Mouse (Mus musculus) neutrophil, adult 5-6 weeks (primary cell): ENCODE results near the gene Tmem247. TPM values are rescaled to one million over a fixed set of nuclear protein-coding genes. Genes with fewer than 3 reads are reported as not detected.

Experiments used
- ATAC-seq: fragments of 151-379, 151-347 bp; 2 replicates; pipeline ENCODE4 v1.8.0; 2017; ENCODE audit warnings: mild to moderate bottlenecking, moderate TSS enrichment; ENCODE audit not compliant: insufficient number of reproducible peaks, poor library complexity, low FRiP score, severe bottlenecking; ENCODE audit errors: extremely low read depth
- total RNA-seq: library from RNA; stranded (forward); fragments of 200-1000 nt; gene quantifications from 2 replicates; pipeline ENCODE4 v1.2.3, GENCODE M21; 2017

The Tmem247 gene
- total RNA-seq, 1 experiment from 2014 or later, result not detected

DNA sequence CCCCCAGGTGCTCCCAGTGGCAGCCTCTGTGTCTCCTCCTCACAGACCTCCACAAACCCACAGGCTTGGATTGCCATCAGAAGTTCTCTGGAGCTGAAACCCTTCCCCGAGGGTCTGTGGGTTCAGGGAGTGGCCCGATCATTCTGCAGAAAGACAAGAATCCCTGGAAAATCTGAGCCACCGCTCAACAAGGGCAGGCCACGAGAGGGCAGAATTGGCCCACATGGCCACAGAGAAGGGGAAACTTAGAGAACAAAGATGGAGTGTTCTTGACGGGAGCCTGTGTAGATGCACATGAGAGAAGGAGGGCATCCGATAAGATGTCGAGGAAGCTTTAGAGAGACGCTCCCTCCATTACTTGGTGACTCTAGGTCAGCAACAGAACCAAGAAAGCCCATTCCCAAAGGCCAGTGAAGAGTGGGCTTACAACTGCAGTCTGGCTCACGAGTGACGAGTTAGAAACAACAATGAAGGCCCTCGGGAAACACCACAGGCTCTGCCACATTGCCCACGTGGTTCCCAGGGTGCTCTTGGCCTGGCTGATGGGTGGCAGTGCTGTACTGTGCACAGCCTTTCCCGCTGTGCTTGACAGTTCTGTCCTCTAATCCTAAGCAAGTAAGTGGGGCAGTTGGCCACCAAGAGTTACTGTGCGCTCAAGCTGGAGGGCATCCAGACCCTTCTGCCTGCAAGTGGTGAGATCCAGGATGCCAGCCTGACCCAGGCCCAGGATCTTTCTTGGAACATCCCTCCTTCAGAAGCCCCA lies 7.2 kb upstream of the Tmem247 start:
- ATAC-seq, result no peak

GRCm38 (mm10) chr17:86911261-86911660 lies 5.9 kb upstream of the Tmem247 start:
- no peak for ATAC-seq

DNA sequence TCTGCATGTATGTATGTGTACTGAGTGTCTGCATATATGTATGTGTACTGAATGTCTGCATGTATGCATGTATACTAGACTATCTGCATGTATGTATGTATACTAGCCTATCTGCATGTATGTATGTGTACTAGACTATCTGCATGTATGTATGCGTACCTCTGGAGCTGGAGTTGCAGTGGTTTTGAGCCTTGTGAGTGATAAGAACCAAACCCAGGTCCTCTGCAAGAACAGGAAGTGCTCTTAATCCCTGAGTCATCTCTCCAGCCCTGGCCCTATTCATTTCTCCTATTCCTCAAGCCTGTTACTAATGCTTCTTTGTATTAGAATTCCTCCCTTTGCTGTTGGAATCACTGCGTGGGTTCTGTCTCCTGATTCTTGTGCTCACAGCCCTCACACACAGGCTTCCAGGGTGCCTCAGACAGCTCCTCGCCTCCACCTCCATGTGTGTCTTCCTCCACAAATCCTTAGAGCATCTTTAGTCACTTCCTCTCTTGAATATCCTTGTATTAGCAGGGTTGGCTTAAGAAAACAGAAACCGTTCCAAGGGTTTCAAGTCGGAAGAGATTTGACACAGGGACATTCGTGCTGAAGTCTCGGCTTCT lies 4.0 kb upstream of the Tmem247 start:
- no peak for ATAC-seq

DNA sequence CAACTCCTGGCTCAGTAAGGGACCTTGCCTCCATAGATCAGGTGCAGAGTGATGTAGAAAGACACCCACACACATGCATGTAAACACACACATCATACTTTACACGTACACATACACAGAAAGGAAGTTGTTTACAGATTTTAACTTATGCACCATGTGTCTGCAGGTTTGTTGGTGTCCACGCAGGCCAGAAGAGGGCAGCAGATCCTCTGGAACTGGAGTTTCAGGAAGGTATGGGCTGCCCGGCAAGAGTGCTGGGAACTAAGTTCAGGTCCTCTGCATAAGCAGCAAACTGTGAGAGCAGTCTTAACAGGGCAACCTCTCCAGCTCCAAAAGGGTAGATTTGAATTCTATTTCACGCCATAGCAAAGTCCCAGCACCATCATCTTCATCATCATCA lies 1.6 kb upstream of the Tmem247 start:
- no peak for ATAC-seq

- peak; percentile 42; the same call in 1 of the 2 replicates for ATAC-seq
Observed at GRCm38 (mm10) chr17:86918786-86919185, 1.6 kb downstream of the Tmem247 start.

DNA sequence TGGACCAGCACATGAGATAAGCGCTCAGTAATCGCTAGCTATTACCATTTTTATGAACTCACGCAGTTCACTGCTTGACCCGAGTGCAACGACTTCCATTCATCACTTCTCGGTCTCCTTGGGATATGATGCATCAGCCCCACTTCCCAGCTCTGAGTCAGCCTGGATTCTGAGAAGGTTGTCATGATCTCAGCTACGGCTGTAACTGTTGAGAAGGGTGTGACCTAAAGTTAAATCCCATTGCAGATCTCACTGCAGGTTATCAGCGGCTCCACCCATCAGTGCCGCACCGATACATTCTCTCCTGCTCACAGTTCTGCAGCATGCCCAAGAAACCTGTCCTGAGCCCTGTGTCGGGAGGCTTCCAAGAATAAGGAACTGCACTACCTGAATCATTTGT lies 2.6 kb downstream of the Tmem247 start:
- ATAC-seq, result no peak

GRCm38 (mm10) chr17:86924679-86925078 lies 7.5 kb downstream of the Tmem247 start:
- ATAC-seq, result no peak

- no peak for ATAC-seq
Observed at GRCm38 (mm10) chr17:86926836-86927235, 9.7 kb downstream of the Tmem247 start.

- no peak for ATAC-seq
Observed at GRCm38 (mm10) chr17:86929355-86929754, 12.2 kb downstream of the Tmem247 start.

GRCm38 (mm10) chr17:86929981-86930380 lies 12.8 kb downstream of the Tmem247 start:
- ATAC-seq, result no peak

- ATAC-seq, result no peak
Observed at GRCm38 (mm10) chr17:86932896-86933295, 15.7 kb downstream of the Tmem247 start.

- no peak for ATAC-seq
Observed at GRCm38 (mm10) chr17:86937064-86937463, 19.9 kb downstream of the Tmem247 start.

GRCm38 (mm10) chr17:86937497-86938155 lies 20.5 kb downstream of the Tmem247 start:
- ATAC-seq, result peak; percentile 58

GRCm38 (mm10) chr17:86938683-86939082 lies 21.5 kb downstream of the Tmem247 start:
- no peak for ATAC-seq

DNA sequence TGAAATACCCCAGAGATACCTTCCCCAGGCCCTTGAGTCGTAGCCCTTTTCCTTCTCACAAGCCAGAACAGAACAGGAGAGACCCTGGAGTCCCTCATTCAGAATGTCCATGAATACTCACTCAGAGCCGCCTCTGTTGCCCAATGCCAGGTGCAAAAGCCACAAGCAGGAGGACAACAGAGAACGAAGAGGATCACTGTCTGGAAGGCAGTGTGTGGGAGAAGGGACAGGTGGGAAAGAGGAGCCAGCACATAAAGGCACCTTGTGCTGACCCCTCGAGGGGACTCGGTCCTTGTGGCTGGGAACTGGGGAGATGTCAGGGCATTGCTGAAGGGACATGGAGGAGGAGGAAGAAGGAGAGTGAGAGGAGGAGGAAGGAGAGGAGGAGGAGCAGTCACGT lies 25.0 kb downstream of the Tmem247 start:
- ATAC-seq, result no peak

DNA sequence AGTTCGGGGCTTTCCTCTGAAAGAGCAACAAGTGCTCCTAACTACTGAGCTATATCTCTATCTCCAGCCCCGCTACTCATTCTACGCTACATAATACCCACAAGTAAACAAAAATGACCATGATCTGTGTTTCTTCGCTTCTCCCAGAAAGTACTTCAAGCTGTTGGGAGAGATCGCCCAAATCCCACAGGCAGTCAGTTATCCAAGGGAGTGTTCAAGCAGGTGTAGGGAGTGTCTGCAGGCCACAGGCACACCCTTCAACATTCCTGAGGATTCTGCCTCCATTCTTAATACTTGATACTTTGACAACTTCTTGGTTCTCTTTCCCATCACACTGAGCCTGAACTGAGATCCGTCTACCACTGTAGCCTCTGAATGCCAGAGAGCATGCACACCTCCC lies 26.0 kb downstream of the Tmem247 start:
- ATAC-seq, result no peak

GRCm38 (mm10) chr17:86946078-86946477 lies 28.9 kb downstream of the Tmem247 start:
- ATAC-seq, result no peak

DNA sequence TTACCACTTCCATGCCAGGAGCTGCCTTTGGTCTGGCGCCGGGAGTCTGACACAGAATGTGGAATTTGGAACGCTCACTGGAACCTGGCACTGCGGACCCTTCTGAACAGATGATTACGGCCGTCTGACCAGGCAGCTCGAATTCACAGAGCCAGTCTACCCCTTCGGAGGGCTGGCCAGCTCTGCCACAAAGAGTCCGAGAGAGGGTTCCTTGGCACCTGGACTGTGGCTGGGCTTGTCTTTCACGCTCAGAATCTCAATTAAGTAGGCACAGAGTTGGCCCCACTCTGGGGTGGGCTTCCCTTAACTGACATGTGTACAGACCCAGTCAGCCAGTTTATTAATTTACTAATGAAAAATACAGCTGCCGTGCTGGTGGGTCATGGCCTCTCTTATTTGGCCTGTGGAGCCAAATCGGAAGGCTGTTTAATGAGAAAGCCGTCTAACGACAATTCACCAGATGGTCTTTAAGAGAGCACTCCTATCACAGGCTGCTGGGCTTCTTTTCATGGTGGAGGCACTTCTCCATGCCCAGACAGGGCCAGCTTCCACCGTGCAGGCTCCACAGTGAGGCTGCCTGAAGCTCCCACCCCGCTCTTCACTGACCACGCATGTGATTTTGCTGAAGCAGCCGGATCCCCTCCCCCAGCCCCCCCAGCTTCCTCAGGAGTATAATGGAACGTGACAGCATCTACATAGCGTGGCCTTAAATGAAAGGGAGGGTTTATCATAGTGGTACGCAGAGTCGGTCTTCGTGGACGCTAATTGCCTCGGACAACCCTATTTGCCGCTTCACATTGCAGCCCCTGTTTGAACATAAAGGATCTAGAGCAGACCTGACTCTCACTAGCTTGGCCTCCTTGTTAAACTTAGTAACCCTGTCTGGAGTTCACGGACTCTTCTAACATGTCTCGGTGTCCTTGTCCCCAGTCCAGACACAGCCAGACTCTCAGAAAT lies 31.0 kb downstream of the Tmem247 start, which contains the start of gene Atp6v1e2:
Gene Atp6v1e2, minus strand, starts transcription at position 58 of the 957 bp plus-strand sequence.
- no peak for ATAC-seq

- ATAC-seq, result no peak
Observed at GRCm38 (mm10) chr17:86948801-86949200, 31.7 kb downstream of the Tmem247 start.
